Mouse (Mus musculus): ENCODE measurements around the gene Spint1. TPM values are rescaled to one million over a fixed set of nuclear protein-coding genes. Genes with fewer than 3 reads are reported as not detected.

Gene Spint1
- total RNA-seq (2023), result not detected in 2 replicates

DNA sequence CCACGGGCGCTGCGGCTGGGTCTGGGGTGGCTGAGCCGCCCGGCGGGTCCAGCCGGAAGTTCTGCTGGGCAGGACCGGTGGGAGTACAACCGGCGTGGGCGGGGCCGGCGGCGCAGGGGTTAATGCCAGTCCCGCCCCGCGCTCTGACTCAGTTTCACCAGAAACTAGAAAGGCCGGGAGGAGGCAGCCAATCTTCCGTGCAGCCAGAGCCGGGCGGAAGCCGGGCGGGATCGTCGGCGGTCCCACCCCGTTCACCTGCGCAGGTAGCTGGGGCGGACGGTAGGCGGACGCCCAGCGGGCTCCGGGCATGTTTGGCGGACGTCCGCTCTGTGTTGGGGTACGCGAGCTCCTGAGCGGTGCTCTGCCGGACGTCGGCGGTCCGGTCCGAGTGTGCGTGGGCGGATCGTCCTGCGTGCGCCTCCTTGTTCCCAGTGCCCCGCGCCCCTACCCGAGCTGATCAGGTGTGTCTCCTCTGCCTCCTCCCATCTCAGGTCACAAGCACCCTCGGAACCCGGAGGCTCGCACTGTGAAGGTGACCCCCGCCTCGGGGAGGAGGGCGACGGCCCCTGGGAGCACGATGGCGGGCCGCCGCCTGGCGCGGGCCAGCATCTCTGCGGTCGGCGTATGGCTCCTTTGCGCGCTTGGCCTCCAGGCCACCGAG is at the start of gene Spint1:
Spint1 (plus strand) TSS at position 153 of the 661 bp plus-strand sequence.

DNA sequence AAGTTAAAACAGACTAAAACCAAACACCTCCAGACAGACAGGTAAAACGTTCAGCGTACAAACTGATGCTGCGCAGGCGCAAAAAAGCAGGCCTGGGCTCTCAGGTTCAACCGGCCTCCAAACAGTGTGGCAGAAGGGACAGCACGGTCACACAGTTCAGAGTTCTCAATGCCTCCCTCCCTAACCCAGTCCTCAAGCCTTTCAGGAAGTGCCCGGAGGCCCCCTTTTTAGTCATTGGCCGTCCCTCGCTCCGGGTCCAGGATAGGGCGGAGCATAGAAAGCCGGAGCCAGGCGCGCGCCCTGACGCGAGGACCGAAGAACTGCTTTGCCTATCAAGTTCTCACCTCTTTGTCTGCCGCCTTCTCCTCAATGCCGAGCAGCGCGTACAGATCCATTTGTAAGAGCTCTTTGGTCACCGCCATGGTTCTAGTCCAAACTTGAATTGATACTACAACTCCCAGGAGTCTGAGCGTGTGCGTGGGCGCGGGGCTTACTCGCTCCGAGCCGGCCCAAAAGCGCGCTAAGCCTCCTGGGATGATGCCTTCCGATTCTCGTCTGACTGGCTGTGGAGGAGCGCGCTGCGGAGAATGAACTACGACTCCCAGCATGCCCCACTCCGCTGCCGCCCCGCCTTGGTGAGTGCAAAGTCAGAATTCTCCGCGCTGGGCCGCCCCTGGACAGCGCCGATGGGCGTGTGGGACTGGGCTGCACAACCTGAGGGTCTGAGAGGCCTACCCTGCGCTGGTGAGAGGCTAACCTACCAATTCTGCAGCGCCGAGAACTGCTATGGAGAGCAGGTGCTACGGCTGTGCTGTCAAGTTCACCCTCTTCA is 28.6 kb upstream of the Spint1 start, which contains the start of the genes Zfyve19 and Dnajc17:
Zfyve19 (plus strand) TSS at position 274 of the 832 bp plus-strand sequence.
Dnajc17 (minus strand) TSS at position 452 of the 832 bp plus-strand sequence.

DNA sequence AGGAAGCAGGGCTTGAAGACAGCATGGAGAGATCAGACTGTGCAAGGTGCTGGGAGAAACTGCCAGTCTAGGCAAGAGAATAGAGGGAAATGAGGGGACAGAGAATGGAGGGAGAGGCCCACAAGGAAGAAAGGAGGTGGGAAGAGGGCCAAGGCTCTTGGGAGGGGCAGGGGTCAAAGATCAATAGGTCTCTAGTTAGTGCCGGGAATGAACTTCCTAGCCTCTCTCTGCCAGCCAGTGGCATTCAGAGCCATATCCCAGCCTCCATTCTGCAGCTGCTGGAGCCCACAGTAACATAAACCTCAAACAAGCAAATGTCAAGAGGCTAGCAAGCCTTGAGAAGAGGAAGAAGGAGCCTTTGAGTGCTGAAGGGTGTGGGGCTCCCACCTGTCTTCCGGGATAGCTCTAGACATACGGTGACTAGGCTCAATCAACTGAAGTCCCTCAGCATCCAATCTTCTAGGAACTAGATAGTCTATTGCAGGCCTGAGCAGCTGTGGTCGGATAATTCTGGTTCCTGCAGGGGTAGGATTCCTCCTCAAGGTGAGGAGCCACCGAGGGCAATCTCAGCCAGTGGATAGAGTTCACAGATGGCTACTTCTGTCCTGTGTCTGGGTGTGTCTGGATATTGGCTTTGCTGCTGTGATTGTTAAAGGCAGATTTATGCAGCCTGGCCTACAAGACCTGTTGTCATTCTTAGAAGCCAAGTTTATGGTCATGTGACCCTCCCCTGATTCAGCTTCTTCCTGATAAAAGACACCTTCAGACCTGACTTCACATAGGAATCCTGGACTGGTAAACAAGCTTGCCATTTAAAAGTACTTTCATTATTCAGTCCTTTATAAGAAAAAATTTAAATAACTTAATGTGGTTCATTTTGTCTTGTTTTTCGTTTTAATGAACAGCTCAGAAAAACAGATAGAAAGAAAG is 7.1 kb upstream of the Spint1 start, which contains the start of gene Ppp1r14d:
Ppp1r14d (minus strand) TSS at position 132 of the 930 bp plus-strand sequence.

DNA sequence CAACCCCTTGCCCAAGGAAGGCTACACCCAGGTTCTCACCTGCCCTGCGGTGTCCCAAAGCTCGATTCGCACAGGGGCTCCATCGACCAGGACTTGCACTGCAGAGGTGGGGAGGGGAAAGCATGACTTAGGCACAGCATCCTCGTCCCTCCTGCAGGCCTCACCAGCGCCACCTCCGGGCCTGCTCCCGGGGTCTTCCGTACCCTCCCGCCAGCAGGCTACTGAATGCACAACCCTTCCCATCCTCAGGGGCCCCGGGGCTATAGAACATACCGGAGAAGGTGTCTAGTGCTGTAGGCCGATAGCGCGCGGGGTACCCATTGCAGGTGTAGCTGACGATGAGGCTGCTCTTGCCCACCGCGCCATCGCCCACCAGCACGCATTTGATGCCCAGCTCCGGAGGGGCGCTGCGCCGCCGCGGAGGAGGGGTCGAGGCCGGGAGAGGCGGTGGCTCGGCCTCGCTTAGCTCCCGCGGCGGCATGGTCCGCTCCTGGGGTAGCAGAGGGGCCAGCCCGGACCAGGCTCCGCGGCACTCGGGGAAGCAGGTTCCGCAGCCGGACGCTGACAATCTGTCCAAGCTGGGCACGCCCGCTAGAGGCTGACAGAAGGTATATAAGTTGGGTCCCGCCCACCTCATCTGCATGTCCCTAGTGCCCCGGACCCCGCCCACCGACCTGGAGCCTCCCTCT is 33.6 kb downstream of the Spint1 start, which contains the start of gene Rhov:
Rhov (minus strand) TSS at position 630 of the 689 bp plus-strand sequence.

DNA sequence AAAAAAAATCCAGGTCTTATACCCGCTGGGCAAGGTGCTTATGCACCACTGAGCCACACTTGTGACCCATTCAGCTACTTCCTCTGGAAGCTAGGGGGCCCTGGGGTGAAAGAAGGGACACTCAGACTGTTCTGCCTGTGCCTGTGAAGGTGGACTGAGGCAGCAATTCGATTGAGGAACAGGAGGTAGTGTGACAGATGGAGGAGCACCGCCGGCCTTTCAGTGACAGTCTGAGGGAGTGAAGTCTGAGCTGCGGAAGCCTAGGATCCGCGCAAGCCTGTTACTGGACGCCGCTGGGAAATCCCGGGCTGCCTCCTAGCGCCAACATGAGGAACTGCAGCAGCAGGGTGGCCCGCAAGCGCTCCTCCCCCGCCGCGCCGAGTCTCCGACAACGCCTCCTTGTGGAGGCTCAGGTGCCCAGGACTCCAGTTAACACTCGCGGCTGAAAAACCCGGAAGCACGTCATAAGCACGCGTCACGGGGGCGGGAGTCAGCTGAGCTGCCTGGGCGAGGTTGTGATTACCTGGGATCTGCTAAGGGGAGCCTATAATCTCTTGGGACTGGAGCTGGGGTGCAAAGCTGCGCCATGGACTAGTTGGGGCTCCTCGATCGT is 51.2 kb downstream of the Spint1 start, which contains the start of gene Vps18:
Vps18 (plus strand) TSS at position 471 of the 613 bp plus-strand sequence.

Other genes starting within 250 kb of the Spint1 start
- 6.3 and 6.8 TPM in 2 replicates for gene Ccdc32, start 208.0 kb upstream of the Spint1 start, total RNA-seq (2023)
- 3.6 and 4.0 TPM in 2 replicates for gene Rpusd2, start 202.6 kb upstream of the Spint1 start, total RNA-seq (2023)
- 20.4 and 21.8 TPM in 2 replicates for gene Knl1, start 190.2 kb upstream of the Spint1 start, total RNA-seq (2023)
- 9.0 and 9.3 TPM in 2 replicates for gene Rad51, start 124.6 kb upstream of the Spint1 start, total RNA-seq (2023)
- gene Rmdn3, start 80.3 kb upstream of the Spint1 start, total RNA-seq (2023), result 11.5 and 14.7 TPM in 2 replicates
- gene Gchfr, start 69.6 kb upstream of the Spint1 start, total RNA-seq (2023), result not detected in 2 replicates
- gene Gm14137, start 62.9 kb upstream of the Spint1 start, total RNA-seq (2023), result not detected in 2 replicates
- gene Zfyve19, start 28.7 kb upstream of the Spint1 start, total RNA-seq (2023), result 12.7 and 17.5 TPM in 2 replicates
- gene Dnajc17, start 28.6 kb upstream of the Spint1 start, total RNA-seq (2023), result 10.9 and 14.6 TPM in 2 replicates
- not detected in 2 replicates for gene Ppp1r14d, start 7.5 kb upstream of the Spint1 start, total RNA-seq (2023)
- gene Rhov, start 33.9 kb downstream of the Spint1 start, total RNA-seq (2023), result 55.2 and 64.4 TPM in 2 replicates
- gene Vps18, start 51.4 kb downstream of the Spint1 start, total RNA-seq (2023), result 57.7 and 82.3 TPM in 2 replicates
- 0.48 and 1.4 TPM in 2 replicates for gene Dll4, start 88.4 kb downstream of the Spint1 start, total RNA-seq (2023)
- gene Chac1, start 113.9 kb downstream of the Spint1 start, total RNA-seq (2023), result 6.4 and 7.9 TPM in 2 replicates
- 15.6 and 20.9 TPM in 2 replicates for gene Ino80, start 240.3 kb downstream of the Spint1 start, total RNA-seq (2023)

Measured in neutrophil, adult 65 days (primary cell).